Mouse (Mus musculus) heart, embryonic 16.5 days (tissue): ENCODE data around the gene Yme1l1. TPM values are rescaled to one million over a fixed set of nuclear protein-coding genes. Genes with fewer than 3 reads are reported as not detected.
A peak's percentile ranks its signal among the peaks of the same experiment; 100 is the strongest.

Experiments used
- ATAC-seq: fragments of 200-750 bp; cut with Nextera tagmentation; replicated peaks from 2 replicates; pipeline ENCODE4 v1.8.0; 2017; ENCODE audit warnings: moderate number of reproducible peaks; ENCODE audit not compliant: insufficient read depth, low FRiP score; ENCODE audit errors: extremely low read depth
- H3K27ac ChIP-seq: fragments of 300-500 bp; sonication (generic); 2 replicates; pipeline ENCODE4 v1.5.1; 2014; ENCODE audit warnings: mild to moderate bottlenecking, low read length, control low read depth, moderate library complexity
- H3K27me3 ChIP-seq: fragments of 300-500 bp; sonication (generic); 2 replicates; pipeline ENCODE4 v1.6.1; 2014; ENCODE audit warnings: low read length, mixed read lengths; ENCODE audit not compliant: control insufficient read depth, insufficient read depth
- H3K36me3 ChIP-seq: fragments of 300-500 bp; sonication (generic); 2 replicates; pipeline ENCODE4 v1.6.1; 2014; ENCODE audit not compliant: control insufficient read depth, insufficient read depth
- H3K4me1 ChIP-seq: fragments of 300-500 bp; sonication (generic); 2 replicates; pipeline ENCODE4 v1.6.1; 2014; ENCODE audit warnings: low read length, mixed read lengths; ENCODE audit not compliant: control insufficient read depth, insufficient read depth
- H3K4me2 ChIP-seq: fragments of 300-500 bp; sonication (generic); 2 replicates; pipeline ENCODE4 v1.6.1; 2014; ENCODE audit warnings: low read depth, mild to moderate bottlenecking, control low read depth, low read length
- H3K4me3 ChIP-seq: fragments of 300-500 bp; sonication (generic); 2 replicates; pipeline ENCODE4 v1.5.1; 2014; ENCODE audit warnings: mild to moderate bottlenecking, control low read depth, low read length
- H3K9ac ChIP-seq: fragments of 300-500 bp; sonication (generic); 2 replicates; pipeline ENCODE4 v1.6.1; 2014; ENCODE audit warnings: low read length, control low read depth
- H3K9me3 ChIP-seq: fragments of 300-500 bp; sonication (generic); replicated peaks from 2 replicates; pipeline ENCODE4 v1.6.1; 2016; ENCODE audit warnings: low read length; ENCODE audit not compliant: control insufficient read depth
- WGBS: fragments of 180-500 bp; shearing (Covaris S2); extraction: QIAGEN DNeasy Blood & Tissue Kit; methylation state at CpG from one replicate; pipeline ENCODE4 v1.1.7; 2014; 5-methylcytosine and 5-hydroxymethylcytosine counted together
- polyA plus RNA-seq: library from polyadenylated mRNA; unstranded; fragments of >200 nt; fragmentation: Nextera tagmentation; extraction: Ambion mirVana; gene quantifications from 2 replicates; pipeline ENCODE4 v1.2.1, GENCODE M21; 2015

Yme1l1 gene
- polyA plus RNA-seq, 1 experiment from 2014 or later: 48.5 TPM

DNA sequence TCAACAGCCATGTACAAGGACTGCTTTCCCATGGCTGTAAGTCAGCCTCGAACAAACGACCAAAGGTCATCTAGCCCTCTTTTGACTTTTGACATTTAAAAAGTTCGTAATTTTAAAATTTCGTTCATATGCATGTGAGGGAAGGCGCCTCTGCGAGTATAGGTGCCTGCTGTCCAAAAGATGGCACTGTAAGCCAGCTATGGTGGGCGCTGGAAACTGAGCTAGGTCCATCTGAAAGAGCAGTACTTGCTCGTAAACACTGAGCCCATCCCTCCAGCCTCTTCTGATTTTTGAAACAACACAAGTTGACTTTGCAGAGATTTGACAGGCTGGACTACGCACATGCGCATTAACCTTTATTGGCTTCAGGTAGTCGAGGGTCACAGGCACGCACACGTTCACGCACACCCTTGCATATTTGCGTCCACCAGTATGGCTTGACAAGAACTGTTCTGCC, 50.9 kb downstream of the Yme1l1 start, which contains the start of gene 4931423N10Rik:
4931423N10Rik (plus strand) TSS at position 407 of the 457 bp plus-strand sequence.
- Histone ChIP-seq H3K9me3 (no peaks in the 10 kb centered on the region), H3K36me3 (no peaks in the 10 kb centered on the region), H3K4me2 (no peak within 1 kb of the TSS), H3K4me1 (no peaks in the 10 kb centered on the region), H3K4me3 (no peak within 1 kb of the TSS), H3K27ac (no peak within 1 kb of the TSS), H3K27me3 (no peaks in the 10 kb centered on the region), H3K9ac (no peak within 1 kb of the TSS)
- no peak for ATAC-seq
- WGBS: 71% methylated on average over 15 of the region's 15 CpGs

DNA sequence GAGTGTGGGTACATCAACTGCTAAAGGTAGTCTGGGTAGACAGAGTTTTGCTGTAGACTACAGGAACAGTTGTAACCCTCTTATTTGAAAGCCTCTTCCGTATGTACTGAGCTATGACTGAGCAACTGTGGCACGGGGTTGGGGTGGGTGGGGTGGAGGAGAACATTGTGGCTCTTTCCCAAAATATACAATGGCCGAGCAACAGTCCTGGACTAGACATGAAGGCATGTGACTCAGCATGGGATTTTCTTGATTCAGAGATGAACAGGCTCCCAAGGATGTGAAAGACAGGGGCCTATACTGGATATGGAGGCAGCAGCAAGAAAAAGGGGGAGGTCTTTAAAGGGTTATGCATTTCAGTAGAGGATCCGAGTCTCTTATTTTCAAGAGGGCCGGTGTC, 57.5 kb downstream of the Yme1l1 start:
- no peak overlapping the region for H3K4me3 ChIP-seq
- no peak for ATAC-seq
- H3K9ac ChIP-seq: no peak overlapping the region
- no peak overlapping the region for H3K4me2 ChIP-seq
- no peak overlapping the region for H3K27ac ChIP-seq
- WGBS: 66% methylated on average over 5 of the region's 5 CpGs
- H3K4me1 ChIP-seq: no peaks in the 10 kb centered on the region
- H3K9me3 ChIP-seq: no peaks in the 10 kb centered on the region
- no peaks in the 10 kb centered on the region for H3K36me3 ChIP-seq
- no peaks in the 10 kb centered on the region for H3K27me3 ChIP-seq

DNA sequence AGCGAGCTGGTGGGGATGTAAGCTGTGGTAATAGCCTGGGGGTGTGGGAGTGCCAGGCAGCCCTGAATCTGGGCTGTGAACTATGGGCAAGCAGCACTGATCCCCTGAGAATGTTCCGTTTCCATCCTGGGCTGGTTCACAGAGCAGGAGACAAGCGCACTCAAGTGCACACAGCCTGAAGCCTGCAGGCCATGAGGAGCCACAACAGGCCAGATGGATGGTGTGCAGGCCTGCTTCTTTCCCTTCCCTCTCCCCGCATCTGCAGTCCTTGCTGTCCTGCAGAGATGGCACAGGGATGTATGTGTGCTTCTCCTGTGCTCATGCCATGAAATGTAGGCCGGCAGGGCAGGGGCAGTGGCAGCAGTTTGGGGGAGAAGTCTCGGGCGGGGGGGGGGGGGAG, 69.0 kb downstream of the Yme1l1 start:
- H3K9ac ChIP-seq: no peak overlapping the region
- H3K27ac ChIP-seq: no peak overlapping the region
- H3K4me3 ChIP-seq: no peak overlapping the region
- no peaks in the 10 kb centered on the region for H3K27me3 ChIP-seq
- 56% methylated on average over 6 of the region's 7 CpGs for WGBS
- H3K9me3 ChIP-seq: no peaks in the 10 kb centered on the region
- no peak for ATAC-seq
- H3K4me2 ChIP-seq: no peak overlapping the region
- no peaks in the 10 kb centered on the region for H3K4me1 ChIP-seq
- H3K36me3 ChIP-seq: no peaks in the 10 kb centered on the region

DNA sequence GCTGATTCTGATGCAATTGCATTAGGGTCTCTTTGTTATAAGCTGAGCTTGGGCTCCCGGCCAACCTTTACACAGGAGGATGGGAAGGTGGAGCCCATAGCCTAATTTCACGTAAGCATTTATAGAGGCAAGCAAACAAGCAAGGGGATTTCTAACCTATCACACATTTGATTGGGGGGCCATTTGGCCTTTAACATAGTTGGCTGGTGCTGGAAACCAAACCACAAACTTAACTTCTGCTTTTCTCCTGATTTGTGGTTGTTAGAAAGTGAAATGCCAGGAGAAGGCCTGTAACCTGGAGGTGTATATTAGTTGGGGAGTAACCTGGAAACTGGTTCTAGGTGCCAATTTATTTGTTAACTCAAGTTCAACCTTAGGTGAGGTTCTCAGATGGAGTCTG, 72.3 kb downstream of the Yme1l1 start:
- H3K4me3 ChIP-seq: no peak overlapping the region
- no peaks in the 10 kb centered on the region for H3K4me1 ChIP-seq
- no peak overlapping the region for H3K27ac ChIP-seq
- peaks cover 4% of the 10 kb centered on the region; the same call in 1 of the 2 replicates for H3K27me3 ChIP-seq
- 57% methylated on average over 2 of the region's 2 CpGs for WGBS
- H3K4me2 ChIP-seq: no peak overlapping the region
- H3K9ac ChIP-seq: no peak overlapping the region
- no peak for ATAC-seq
- H3K9me3 ChIP-seq: no peaks in the 10 kb centered on the region
- no peaks in the 10 kb centered on the region for H3K36me3 ChIP-seq

DNA sequence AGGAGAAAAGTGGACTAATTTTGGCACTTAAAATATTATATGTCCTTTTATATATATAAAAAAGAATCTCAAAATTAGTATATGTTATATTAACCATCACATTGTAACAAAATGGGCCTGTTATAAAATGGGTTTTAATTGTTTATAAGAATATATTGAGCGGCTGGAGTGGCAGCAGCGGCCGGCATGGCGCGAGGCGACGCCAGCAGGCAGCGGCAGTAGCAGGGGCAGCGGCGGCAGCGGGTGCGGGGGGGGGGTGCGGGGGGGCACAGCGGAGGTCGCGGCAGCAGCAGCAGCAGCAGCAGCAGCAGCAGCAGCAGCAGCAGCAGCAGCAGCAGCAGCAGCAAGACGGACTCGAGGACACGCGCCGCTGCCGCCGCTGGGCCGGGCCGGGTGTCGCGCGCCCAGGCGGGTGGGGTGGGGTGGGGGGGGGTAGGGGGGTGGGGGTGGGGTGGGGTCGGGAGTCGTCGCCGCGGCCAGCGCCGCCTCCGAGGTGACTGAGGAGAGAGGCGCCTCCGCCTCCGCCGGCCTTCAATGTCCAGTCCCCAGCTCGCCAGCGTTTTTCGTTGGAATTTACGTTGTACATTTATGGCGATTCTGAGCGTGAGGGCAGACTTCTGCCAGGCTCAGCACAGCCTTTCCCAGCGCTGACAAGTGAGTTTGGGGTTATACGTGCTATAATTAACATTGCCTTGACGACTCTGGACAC, 78.0 kb downstream of the Yme1l1 start:
- H3K4me3 ChIP-seq: peak overlapping the region; percentile 55
- H3K36me3 ChIP-seq: no peaks in the 10 kb centered on the region
- H3K27ac ChIP-seq: no peak overlapping the region
- WGBS: under 1% methylated on average over 45 of the region's 50 CpGs
- no peak; the same call in 1 of the 2 replicates for ATAC-seq
- no peaks in the 10 kb centered on the region for H3K9me3 ChIP-seq
- H3K4me2 ChIP-seq: peak overlapping the region; percentile 71
- H3K4me1 ChIP-seq: no peaks in the 10 kb centered on the region
- H3K27me3 ChIP-seq: peaks cover 8% of the 10 kb centered on the region
- peak overlapping the region; percentile 55 for H3K9ac ChIP-seq

Other genes with a start within 250 kb of the Yme1l1 start
- 31.3 and 36.5 TPM in 2 replicates for gene Abi1, start 116.1 kb upstream of the Yme1l1 start, polyA plus RNA-seq
- 25.2 and 27.7 TPM in 2 replicates for gene Acbd5, start 88.2 kb upstream of the Yme1l1 start, polyA plus RNA-seq
- gene Mastl, start 345 bp upstream of the Yme1l1 start, polyA plus RNA-seq: 7.4 and 9.6 TPM in 2 replicates
- not detected in 2 replicates for gene 4931423N10Rik, start 51.1 kb downstream of the Yme1l1 start, polyA plus RNA-seq
- gene Nxph2, start 164.9 kb downstream of the Yme1l1 start, polyA plus RNA-seq: not detected in 2 replicates